Comparison of ENCODE assay signal across 8 mouse cellular contexts in genomic region chr3:37302685-37303084, GRCm38 (mm10). TPM values are rescaled to one million over a fixed set of nuclear protein-coding genes. Genes with fewer than 3 reads are reported as not detected.
DNase-seq lines count a peak whose midpoint lies in the region; ATAC-seq and TF ChIP-seq lines count a peak whose summit lies in the region.
"Had no signal": no experiment of that assay in that cellular context is flagged by ENCODE, and none has a peak within 500 bp of the region (broad histone marks: within the 10 kb centered on the region; RNA-seq: fewer than 3 reads in every experiment).

No protein-coding gene starts in this region.

- TF ChIP-seq CTCF in layer of hippocampus, adult 2 months (conservative IDR thresholded peaks at IDR 0.05), result peak; percentile 86
- TF ChIP-seq CTCF in ES-Bruce4 (IDR thresholded peaks at IDR 0.05; ENCODE audit: low read depth, low read length), result peak; percentile 80

- H3K4me2 ChIP-seq in limb, embryonic 14.5 days (replicated peaks; ENCODE audit: low read depth, low read length, severe bottlenecking), result no peak overlapping the region
- H3K4me2 ChIP-seq: heart, embryonic 15.5 days had no signal

- TF ChIP-seq EP300 in ES-Bruce4 (IDR thresholded peaks at IDR 0.05; ENCODE audit: insufficient read depth, low read depth, low read length), result 0 out of 2 replicates have a peak, but pooled peaks have one; percentile 23

- 39% methylated on average over 12 of the region's 12 CpGs for WGBS in limb, embryonic 14.5 days

- no peak for TF ChIP-seq POLR2A in ES-Bruce4 (IDR thresholded peaks at IDR 0.05; ENCODE audit: insufficient read depth, low read length)
- no peak for TF ChIP-seq POLR2A in limb, embryonic 14.5 days (IDR thresholded peaks at IDR 0.05; ENCODE audit: borderline replicate concordance, extremely low read depth, insufficient read depth, insufficient read length)

- no peak overlapping the region for H3K9ac ChIP-seq in ES-Bruce4 (ENCODE audit: low read depth, poor library complexity, severe bottlenecking)
- no peak overlapping the region for H3K9ac ChIP-seq in limb, embryonic 14.5 days (ENCODE audit: low read depth, low read length, severe bottlenecking)
- H3K9ac ChIP-seq: heart, embryonic 15.5 days had no signal

- no peak overlapping the region for H3K4me3 ChIP-seq in layer of hippocampus, adult 2 months
- H3K4me3 ChIP-seq in ES-Bruce4 (ENCODE audit: low read depth, low read length), result no peak overlapping the region
- H3K4me3 ChIP-seq in limb, embryonic 14.5 days (replicated peaks; ENCODE audit: low read length), result no peak overlapping the region
- H3K4me3 ChIP-seq: heart, embryonic 15.5 days had no signal

- no peaks in the 10 kb centered on the region for H3K4me1 ChIP-seq in ES-Bruce4 (ENCODE audit: control insufficient read depth, insufficient read depth, low read length)
- no peaks in the 10 kb centered on the region for H3K4me1 ChIP-seq in limb, embryonic 14.5 days (ENCODE audit: control insufficient read depth, insufficient read depth, low read length)
- H3K4me1 ChIP-seq: heart, embryonic 15.5 days had no signal

- no peaks in the 10 kb centered on the region for H3K27me3 ChIP-seq in ES-Bruce4 (ENCODE audit: control insufficient read depth, insufficient read depth, low read length, poor library complexity, severe bottlenecking)
- H3K27me3 ChIP-seq in limb, embryonic 14.5 days (ENCODE audit: control insufficient read depth, insufficient read depth, low read length), result no peaks in the 10 kb centered on the region
- H3K27me3 ChIP-seq: heart, embryonic 15.5 days had no signal

- no peaks in the 10 kb centered on the region for H3K9me3 ChIP-seq in ES-Bruce4 (replicated peaks; ENCODE audit: control insufficient read depth, insufficient read depth, low read length, poor library complexity, severe bottlenecking)
- no peaks in the 10 kb centered on the region for H3K9me3 ChIP-seq in limb, embryonic 14.5 days (ENCODE audit: control insufficient read depth, low read length)
- H3K9me3 ChIP-seq: heart, embryonic 15.5 days had no signal

- no peak overlapping the region for H3K27ac ChIP-seq in layer of hippocampus, adult 2 months
- H3K27ac ChIP-seq in ES-Bruce4 (ENCODE audit: insufficient read depth, low read length), result no peak overlapping the region
- H3K27ac ChIP-seq in limb, embryonic 14.5 days (replicated peaks; ENCODE audit: low read depth, low read length), result no peak overlapping the region
- H3K27ac ChIP-seq: heart, embryonic 15.5 days had no signal

- H3K36me3 ChIP-seq in ES-Bruce4 (ENCODE audit: control insufficient read depth, insufficient read depth, low read length, poor library complexity, severe bottlenecking), result no peaks in the 10 kb centered on the region
- no peaks in the 10 kb centered on the region for H3K36me3 ChIP-seq in limb, embryonic 14.5 days (ENCODE audit: control insufficient read depth, insufficient read depth, low read length)
- H3K36me3 ChIP-seq: heart, embryonic 15.5 days had no signal

- DNase-seq in layer of hippocampus, adult 2 months (ENCODE audit: low spot score in 2 of 2), result peak; percentile 16 to 59
- no peak for DNase-seq in layer of hippocampus, adult 9-11 months
- peak; percentile 39 for DNase-seq in adrenal gland, postnatal 10 days
- peak; percentile 55 for DNase-seq in limb, embryonic 14.5 days (ENCODE audit: low spot score)

- ATAC-seq in erythroblast, adult 5-6 weeks (replicated peaks; ENCODE audit: low FRiP score, poor library complexity, severe bottlenecking), result peak; percentile 95
- no peak for ATAC-seq in limb, embryonic 14.5 days (ENCODE audit: low FRiP score, low read depth)
- peak; percentile 82 for ATAC-seq in neutrophil, adult 5-6 weeks (ENCODE audit: extremely low read depth, insufficient number of reproducible peaks, low FRiP score, poor library complexity, severe bottlenecking)

RNA-seq across cellular contexts. Expression of gene Bbs12, which starts 9.7 kb away (rescaled TPM):
- 1 to 10 TPM; 6.6 to 6.8 TPM for total RNA-seq in layer of hippocampus, adult 2 months (2021)
- 4.4 and 4.8 TPM in 2 replicates for polyA plus RNA-seq in ES-Bruce4 (2011; ENCODE audit: insufficient read depth, insufficient read length, low read depth, missing spikeins)
- total RNA-seq in adrenal gland, postnatal 10 days (2021), result 1 to 10 TPM; 2.8 to 5.5 TPM
- total RNA-seq in erythroblast, adult 5-6 weeks (2015; ENCODE audit: low replicate concordance), result 0.77 TPM in 1 of 2 replicates, not detected in the other
- 0.56 and 0.68 TPM in 2 replicates for total RNA-seq in erythroblast, adult 5-6 weeks (2017; ENCODE audit: low replicate concordance)
- polyA plus RNA-seq in limb, embryonic 14.5 days (2012; rRNA removed), result 7.5 and 7.8 TPM in 2 replicates
- polyA plus RNA-seq in limb, embryonic 14.5 days (2014; fragmentation: Nextera tagmentation; extraction: Ambion mirVana), result 7.4 and 10.6 TPM in 2 replicates
- 1.6 and 2.6 TPM in 2 replicates for total RNA-seq in neutrophil, adult 5-6 weeks (2017)

RNA-seq across cellular contexts. Expression of gene Cetn4, which starts 9.8 kb away (rescaled TPM):
- total RNA-seq in layer of hippocampus, adult 2 months (2021), result 10 to 100 TPM; 10.9 to 11.1 TPM
- 2.1 and 2.2 TPM in 2 replicates for polyA plus RNA-seq in ES-Bruce4 (2011; ENCODE audit: insufficient read depth, insufficient read length, low read depth, missing spikeins)
- total RNA-seq in adrenal gland, postnatal 10 days (2021), result 1 to 10 TPM; 3.0 to 3.8 TPM
- total RNA-seq in erythroblast, adult 5-6 weeks (2015; ENCODE audit: low replicate concordance), result 1.3 TPM in 1 of 2 replicates, not detected in the other
- total RNA-seq in erythroblast, adult 5-6 weeks (2017; ENCODE audit: low replicate concordance), result 0.98 and 3.8 TPM in 2 replicates
- 1.8 and 3.4 TPM in 2 replicates for polyA plus RNA-seq in limb, embryonic 14.5 days (2012; rRNA removed)
- polyA plus RNA-seq in limb, embryonic 14.5 days (2014; fragmentation: Nextera tagmentation; extraction: Ambion mirVana), result 1.8 and 2.6 TPM in 2 replicates
- 2.8 TPM in 1 of 2 replicates, not detected in the other for total RNA-seq in neutrophil, adult 5-6 weeks (2017)

RNA-seq across cellular contexts. Expression of gene Fgf2, which starts 45.5 kb away (rescaled TPM):
- total RNA-seq in layer of hippocampus, adult 2 months (2021), result 10 to 100 TPM in 1 of 2 experiments, 1 to 10 TPM in 1; 7.7 to 10.0 TPM
- 0.47 and 0.90 TPM in 2 replicates for polyA plus RNA-seq in ES-Bruce4 (2011; ENCODE audit: insufficient read depth, insufficient read length, low read depth, missing spikeins)
- 1 to 10 TPM; 4.6 to 5.2 TPM for total RNA-seq in adrenal gland, postnatal 10 days (2021)
- total RNA-seq in erythroblast, adult 5-6 weeks (2015; ENCODE audit: low replicate concordance), result not detected in 2 replicates
- total RNA-seq in erythroblast, adult 5-6 weeks (2017; ENCODE audit: low replicate concordance), result not detected in 2 replicates
- polyA plus RNA-seq in limb, embryonic 14.5 days (2012; rRNA removed), result 12.7 and 12.9 TPM in 2 replicates
- 10.5 and 10.8 TPM in 2 replicates for polyA plus RNA-seq in limb, embryonic 14.5 days (2014; fragmentation: Nextera tagmentation; extraction: Ambion mirVana)
- total RNA-seq in neutrophil, adult 5-6 weeks (2017), result 0.12 and 0.23 TPM in 2 replicates
